Mouse (Mus musculus): ENCODE results near the gene Aamdc. TPM values are rescaled to one million over a fixed set of nuclear protein-coding genes. Genes with fewer than 3 reads are reported as not detected.

Aamdc gene
- total and polyA plus RNA-seq, 3 experiments, result 11.9 to 13.2 (median 12.2) TPM

DNA sequence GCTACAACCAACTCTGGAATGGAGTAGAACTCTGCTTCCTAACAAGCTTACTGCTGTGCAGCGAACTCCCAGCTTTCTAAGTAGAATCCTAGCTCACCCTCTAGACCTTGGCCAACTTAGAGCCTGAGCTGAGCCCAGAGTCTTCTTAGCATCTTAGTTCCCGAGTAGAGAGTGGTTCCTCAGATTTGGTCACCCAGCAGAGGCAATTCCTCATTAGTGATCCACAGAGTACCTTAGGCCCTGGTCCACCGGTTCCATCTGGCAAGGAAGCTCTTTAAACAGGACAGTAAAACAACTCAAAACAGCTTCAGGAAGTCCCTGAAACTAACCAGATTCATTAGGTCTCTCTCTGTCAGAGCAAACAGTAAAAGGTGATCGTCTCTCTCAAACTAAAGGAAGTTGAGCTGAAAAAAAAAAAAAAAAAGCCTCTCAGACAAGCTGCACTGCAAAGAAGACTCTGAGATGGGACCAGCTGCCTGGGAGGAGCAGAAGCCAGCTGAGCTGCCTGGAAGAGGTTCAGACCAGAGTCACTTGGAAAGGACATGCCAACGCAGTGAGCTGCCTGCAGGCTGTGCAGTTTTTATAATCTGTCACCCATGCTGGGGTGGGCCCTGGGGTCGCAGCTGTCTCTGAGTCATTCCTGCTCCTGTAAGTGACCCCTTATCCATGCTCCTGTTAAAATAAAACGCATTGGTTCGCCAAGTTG, 783 bp downstream of the Aamdc start:
- in situ Hi-C loops (cut with MboI; ENCODE audit: low pct_ligation_motif_present, low pct_unique_long_range_greater_than_20kb, low sequenced_read_pairs) (no loop called here), dilution Hi-C loops (cut with MboI; ENCODE audit: extremely low pct_ligation_motif_present, extremely low pct_unique_long_range_greater_than_20kb, low sequenced_read_pairs) (no loop called here)
- DNase-seq (ENCODE audit: extremely low read depth), result peak; percentile 21
- H3K27ac ChIP-seq (ENCODE audit: insufficient read depth, low read depth), result no peak overlapping the region
- peaks cover 3% of the 10 kb centered on the region in 2 experiments for H3K36me3 ChIP-seq (replicated peaks in 1 of 2; ENCODE audit: control insufficient read depth in 1 of 2, insufficient read depth in 1 of 2, low read length in 1 of 2)
- H3K9me3 ChIP-seq (replicated peaks; ENCODE audit: low read length), result no peaks in the 10 kb centered on the region
- H3K79me2 ChIP-seq (replicated peaks; ENCODE audit: control insufficient read depth, extremely low read depth, insufficient read depth, poor library complexity, severe bottlenecking), result peaks cover 20% of the 10 kb centered on the region
- peak overlapping the region; percentile 78 to 96 (median 89) for H3K4me3 ChIP-seq (replicated peaks in 1 of 3; ENCODE audit: low read depth in 2 of 3, low read length in 2 of 3, poor library complexity in 1 of 3)
- TF ChIP-seq GABPA (IDR thresholded peaks at IDR 0.05; ENCODE audit: insufficient replicate concordance, low read depth, low read length) (no peak), ZNF384 (IDR thresholded peaks at IDR 0.05; ENCODE audit: low read depth, low read length) (peak; percentile 48)
- no peaks in the 10 kb centered on the region for H3K27me3 ChIP-seq (replicated peaks)
- H3K4me1 ChIP-seq (ENCODE audit: control insufficient read depth in 1 of 2, insufficient read depth in 2 of 2), result peaks cover 0 to 15% of the 10 kb centered on the region in 2 experiments; a peak in 2 of 4 replicates
- peak overlapping the region; percentile 93; the same call in 1 of the 2 replicates for H3K9ac ChIP-seq (ENCODE audit: insufficient read depth, low read depth)
- H3K4me2 ChIP-seq (ENCODE audit: insufficient read depth, low read depth, poor library complexity, severe bottlenecking), result peak overlapping the region; percentile 29

DNA sequence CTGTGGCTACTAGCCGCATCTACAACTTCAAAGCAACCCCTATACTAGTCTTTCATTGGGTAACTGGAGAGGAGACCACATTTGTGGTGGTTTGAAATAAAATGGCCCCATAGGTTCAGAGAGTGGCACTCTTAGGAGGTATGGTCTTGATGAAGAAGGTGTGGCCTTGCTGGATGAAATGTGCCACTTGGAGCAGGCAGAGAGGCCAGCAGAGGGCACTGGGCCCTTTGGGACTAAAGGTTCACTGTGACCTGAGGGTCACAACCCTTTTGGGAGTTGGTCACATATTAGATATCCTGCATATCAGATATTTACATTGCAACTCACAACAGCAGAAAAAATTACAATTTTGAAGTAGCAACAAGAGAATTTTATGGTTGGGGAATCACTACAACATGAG, 8.9 kb downstream of the Aamdc start:
- no peak overlapping the region for H3K4me2 ChIP-seq (ENCODE audit: insufficient read depth, low read depth, poor library complexity, severe bottlenecking)
- dilution Hi-C loops (cut with MboI; ENCODE audit: extremely low pct_ligation_motif_present, extremely low pct_unique_long_range_greater_than_20kb, low sequenced_read_pairs) (no loop called here), in situ Hi-C loops (cut with MboI; ENCODE audit: low pct_ligation_motif_present, low pct_unique_long_range_greater_than_20kb, low sequenced_read_pairs) (no loop called here)
- H3K27me3 ChIP-seq (replicated peaks), result no peaks in the 10 kb centered on the region
- H3K79me2 ChIP-seq (replicated peaks; ENCODE audit: control insufficient read depth, extremely low read depth, insufficient read depth, poor library complexity, severe bottlenecking), result no peaks in the 10 kb centered on the region
- no peak overlapping the region for H3K9ac ChIP-seq (ENCODE audit: insufficient read depth, low read depth)
- no peaks in the 10 kb centered on the region for H3K9me3 ChIP-seq (replicated peaks; ENCODE audit: low read length)
- no peak for DNase-seq (ENCODE audit: extremely low read depth)
- H3K27ac ChIP-seq (ENCODE audit: insufficient read depth, low read depth), result no peak overlapping the region
- TF ChIP-seq CHD2 (IDR thresholded peaks at IDR 0.05; ENCODE audit: low read length) (no peak), CTCF (conservative IDR thresholded peaks at IDR 0.05 in 1 of 2, IDR thresholded peaks at IDR 0.05 in 1 of 2; ENCODE audit: low read depth in 2 of 2, low read length in 2 of 2) (peak in 1 of 2 experiments; percentile 61; a peak in 2 of 4 replicates), SMC3 (IDR thresholded peaks at IDR 0.05; ENCODE audit: low read depth, low read length) (peak; percentile 50), RAD21 (IDR thresholded peaks at IDR 0.05; ENCODE audit: low read depth, low read length) (peak; percentile 61)
- H3K36me3 ChIP-seq (replicated peaks in 1 of 2; ENCODE audit: control insufficient read depth in 1 of 2, insufficient read depth in 1 of 2, low read length in 1 of 2), result peaks cover 3 to 4% of the 10 kb centered on the region in 2 experiments
- no peak overlapping the region for H3K4me3 ChIP-seq (replicated peaks in 1 of 3; ENCODE audit: low read depth in 2 of 3, low read length in 2 of 3, poor library complexity in 1 of 3)
- no peaks in the 10 kb centered on the region for H3K4me1 ChIP-seq (ENCODE audit: control insufficient read depth in 1 of 2, insufficient read depth in 2 of 2)

DNA sequence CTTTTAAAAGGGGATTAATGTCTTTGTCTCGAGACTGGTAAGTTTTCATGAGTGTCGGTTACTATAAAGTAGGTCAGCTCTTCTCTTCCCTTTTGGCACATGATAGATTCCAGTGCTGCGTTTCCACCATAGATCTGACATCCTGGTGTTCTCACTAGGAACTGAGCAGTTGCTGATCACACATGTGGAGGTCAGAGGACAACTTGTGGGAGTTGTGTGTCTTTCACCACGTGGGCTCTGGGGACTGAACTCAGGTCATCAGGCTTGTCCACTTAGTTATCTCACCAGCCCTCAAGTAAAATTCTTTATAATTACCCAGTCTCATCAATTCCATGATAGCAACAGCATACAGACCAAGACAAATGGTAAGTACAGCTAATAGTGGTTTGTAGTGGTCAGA, 9.9 kb downstream of the Aamdc start:
- dilution Hi-C loops (cut with MboI; ENCODE audit: extremely low pct_ligation_motif_present, extremely low pct_unique_long_range_greater_than_20kb, low sequenced_read_pairs), result no loop called here

More for the DNA sequence above, 9.9 kb downstream of the Aamdc start:
- in situ Hi-C loops (cut with MboI; ENCODE audit: low pct_ligation_motif_present, low pct_unique_long_range_greater_than_20kb, low sequenced_read_pairs), result loop anchor here (10.0 kb wide), 1 partner anchor 145 kb away; no protein-coding TSS in a partner anchor
- H3K4me3 ChIP-seq (replicated peaks in 1 of 3; ENCODE audit: low read depth in 2 of 3, low read length in 2 of 3, poor library complexity in 1 of 3), result no peak overlapping the region
- peaks cover 0 to 2% of the 10 kb centered on the region in 2 experiments for H3K36me3 ChIP-seq (replicated peaks in 1 of 2; ENCODE audit: control insufficient read depth in 1 of 2, insufficient read depth in 1 of 2, low read length in 1 of 2)
- no peak for TF ChIP-seq BHLHE40 (IDR thresholded peaks at IDR 0.05; ENCODE audit: low read depth, low read length)
- no peak for TF ChIP-seq CTCF (conservative IDR thresholded peaks at IDR 0.05 in 1 of 2, IDR thresholded peaks at IDR 0.05 in 1 of 2; ENCODE audit: low read depth in 2 of 2, low read length in 2 of 2)
- no peak for TF ChIP-seq RAD21 (IDR thresholded peaks at IDR 0.05; ENCODE audit: low read depth, low read length)
- no peak for TF ChIP-seq JUND (conservative IDR thresholded peaks at IDR 0.05; ENCODE audit: low read depth, low read length)
- TF ChIP-seq ZC3H11A (IDR thresholded peaks at IDR 0.05; ENCODE audit: low read depth, low read length), result no peak
- TF ChIP-seq ZKSCAN1 (IDR thresholded peaks at IDR 0.05; ENCODE audit: borderline replicate concordance, low read depth, low read length), result no peak
- TF ChIP-seq ZNF384 (IDR thresholded peaks at IDR 0.05; ENCODE audit: low read depth, low read length), result no peak
- TF ChIP-seq MAX (IDR thresholded peaks at IDR 0.05; ENCODE audit: low read length), result no peak
- TF ChIP-seq SIN3A (IDR thresholded peaks at IDR 0.05; ENCODE audit: low read length), result no peak
- TF ChIP-seq MEF2A (IDR thresholded peaks at IDR 0.05; ENCODE audit: borderline replicate concordance, low read depth, low read length), result no peak
- TF ChIP-seq ELF1 (IDR thresholded peaks at IDR 0.05; ENCODE audit: low read depth, low read length), result no peak
- no peak for TF ChIP-seq MYC (IDR thresholded peaks at IDR 0.05; ENCODE audit: low read depth, low read length)
- no peak for TF ChIP-seq TCF12 (IDR thresholded peaks at IDR 0.05; ENCODE audit: low read depth, low read length)
- H3K9me3 ChIP-seq (replicated peaks; ENCODE audit: low read length), result no peaks in the 10 kb centered on the region
- H3K4me2 ChIP-seq (ENCODE audit: insufficient read depth, low read depth, poor library complexity, severe bottlenecking), result no peak overlapping the region
- H3K4me1 ChIP-seq (ENCODE audit: control insufficient read depth in 1 of 2, insufficient read depth in 2 of 2), result no peaks in the 10 kb centered on the region
- no peaks in the 10 kb centered on the region for H3K27me3 ChIP-seq (replicated peaks)
- no peak for DNase-seq (ENCODE audit: extremely low read depth)
- H3K79me2 ChIP-seq (replicated peaks; ENCODE audit: control insufficient read depth, extremely low read depth, insufficient read depth, poor library complexity, severe bottlenecking), result no peaks in the 10 kb centered on the region
- no peak overlapping the region for H3K27ac ChIP-seq (ENCODE audit: insufficient read depth, low read depth)
- H3K9ac ChIP-seq (ENCODE audit: insufficient read depth, low read depth), result no peak overlapping the region

Data from CH12.LX (cell line).